Mouse (Mus musculus): ENCODE results near the gene Mapk11.

The Mapk11 gene

GRCm38 (mm10) chr15:89173906-89174214 lies 24.4 kb upstream of the Mapk11 start:
- no peak for DNase-seq (ENCODE audit: low read depth, low spot score)

GRCm38 (mm10) chr15:89173024-89173905 lies 23.8 kb upstream of the Mapk11 start:
- no peak for DNase-seq (ENCODE audit: low read depth, low spot score)

DNA sequence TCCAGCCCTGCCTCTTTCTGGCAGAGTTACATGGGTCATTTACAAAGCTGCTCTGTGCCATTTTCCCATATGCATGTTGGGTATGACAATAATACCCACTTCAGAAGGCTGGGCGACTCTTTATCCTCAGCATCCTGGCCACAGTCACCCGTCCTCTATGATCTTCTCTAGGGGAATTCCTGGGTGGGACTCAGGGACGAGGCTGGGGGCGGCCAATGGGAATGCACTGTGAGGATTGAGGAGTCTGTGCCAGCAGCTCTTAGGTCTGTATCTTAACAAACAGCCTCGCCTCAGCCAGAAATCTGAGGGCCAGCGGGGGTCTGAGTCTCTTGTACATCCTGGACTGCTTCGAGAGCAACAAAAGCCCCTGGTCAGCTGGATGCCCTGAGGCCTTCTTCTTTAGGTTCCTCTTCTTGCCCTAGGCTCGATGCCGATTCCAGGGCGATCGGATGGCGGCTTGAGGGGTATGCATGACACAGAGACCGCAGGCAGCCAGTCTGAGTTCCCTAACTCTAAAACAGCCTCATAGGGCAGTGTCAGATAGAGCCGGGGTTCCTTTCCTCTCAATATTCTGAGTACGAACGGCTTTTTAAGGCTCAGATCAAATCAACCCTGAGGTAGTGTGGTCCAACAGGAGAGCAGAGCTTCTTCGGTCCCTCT lies 23.0 kb upstream of the Mapk11 start:
- DNase-seq (ENCODE audit: low read depth, low spot score) = no peak

DNA sequence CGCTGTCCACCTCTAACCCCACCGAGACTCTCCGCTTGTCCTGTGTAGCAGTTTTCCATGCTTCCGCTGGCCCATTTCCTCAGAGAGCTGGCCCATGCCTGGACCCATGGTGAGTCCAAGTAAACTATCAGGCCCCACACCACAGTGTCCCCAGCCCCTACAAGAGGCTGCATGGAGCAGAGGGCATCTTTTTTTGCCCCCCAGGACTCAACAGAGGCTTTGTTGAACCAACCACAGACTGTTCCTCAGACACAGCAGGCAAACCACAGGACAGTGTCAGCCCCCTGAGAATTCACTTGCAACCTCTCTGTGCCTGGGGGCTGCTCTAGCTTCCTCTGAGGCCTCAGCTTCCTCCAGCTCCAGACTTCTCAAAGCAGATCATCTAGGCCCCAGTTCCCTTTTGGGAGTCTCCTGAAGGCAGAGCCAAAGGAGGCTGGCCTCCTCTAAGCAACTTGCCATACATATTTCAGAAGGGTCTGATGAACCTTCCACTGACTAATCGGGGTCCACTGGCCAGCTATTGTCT lies 22.2 kb upstream of the Mapk11 start:
- no peak for DNase-seq (ENCODE audit: low read depth, low spot score)

- no peak for DNase-seq (ENCODE audit: low read depth, low spot score)
Observed at GRCm38 (mm10) chr15:89170102-89170501, 20.7 kb upstream of the Mapk11 start.

- DNase-seq (ENCODE audit: low read depth, low spot score) = peak; percentile 76
Observed at GRCm38 (mm10) chr15:89169431-89169830, 20.0 kb upstream of the Mapk11 start.

GRCm38 (mm10) chr15:89168922-89169321 lies 19.5 kb upstream of the Mapk11 start:
- DNase-seq (ENCODE audit: low read depth, low spot score) = no peak

DNA sequence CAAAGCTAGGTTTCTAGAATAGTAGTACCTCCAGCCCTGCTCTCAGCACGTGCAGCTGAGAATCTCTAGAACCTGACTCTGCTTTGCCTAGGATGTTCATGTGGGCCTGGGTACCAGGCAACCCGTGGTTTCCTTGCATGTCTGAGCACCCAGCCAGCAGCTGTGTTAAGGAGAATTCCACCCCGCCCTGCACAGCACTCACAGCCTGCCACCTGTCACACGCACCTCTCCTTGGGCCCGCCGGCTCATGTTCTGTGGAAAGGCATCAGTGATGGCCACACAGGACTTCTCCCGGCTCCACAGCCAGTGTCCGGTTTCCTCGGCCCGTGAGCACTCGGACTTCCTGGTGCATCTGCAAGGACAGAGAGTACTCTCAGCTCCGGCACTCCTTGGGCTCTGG lies 16.1 kb upstream of the Mapk11 start:
- DNase-seq (ENCODE audit: low read depth, low spot score) = no peak

DNA sequence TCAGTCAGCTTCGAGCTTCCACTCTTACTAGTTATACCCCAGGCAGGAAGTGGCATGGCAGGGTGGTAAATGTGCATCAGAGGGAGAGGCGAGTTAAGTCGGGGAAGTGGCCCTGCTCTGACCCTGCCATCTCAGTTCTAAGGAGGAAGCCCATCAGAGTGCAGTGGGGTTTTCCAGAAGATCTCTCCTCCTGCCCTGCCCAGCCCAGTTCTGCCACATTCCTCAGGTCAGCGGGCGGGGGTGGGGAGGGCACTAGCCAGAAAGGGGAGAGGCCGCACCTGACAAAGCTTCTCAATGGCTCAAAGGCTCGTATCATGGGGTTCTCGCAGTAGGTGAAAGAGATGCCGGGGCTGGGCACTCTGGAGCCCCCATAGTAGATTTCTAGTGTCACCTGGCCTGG lies 12.0 kb upstream of the Mapk11 start:
- DNase-seq (ENCODE audit: low read depth, low spot score) = no peak

DNA sequence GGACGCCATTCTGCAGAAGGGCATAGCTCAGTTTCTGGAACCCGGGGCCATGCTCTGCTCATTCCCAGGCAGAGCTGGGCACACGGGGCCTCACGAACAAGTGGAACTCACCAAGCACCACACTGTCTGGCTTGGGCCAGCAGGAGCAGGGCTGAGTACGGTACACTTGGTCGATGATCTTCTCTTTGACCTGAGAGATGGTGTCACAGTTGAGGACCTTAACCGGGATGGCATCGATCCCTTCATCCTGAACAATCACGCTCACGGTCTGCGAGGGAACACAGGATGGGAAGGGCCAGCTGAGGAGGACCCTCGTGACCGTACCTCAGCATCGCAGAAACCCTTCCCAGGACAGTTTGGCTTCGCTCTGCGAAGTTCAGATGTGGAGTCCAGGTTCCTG lies 9.1 kb upstream of the Mapk11 start:
- no peak for DNase-seq (ENCODE audit: low read depth, low spot score)

- no peak for DNase-seq (ENCODE audit: low read depth, low spot score)
Observed at GRCm38 (mm10) chr15:89157954-89158353, 8.5 kb upstream of the Mapk11 start.

DNA sequence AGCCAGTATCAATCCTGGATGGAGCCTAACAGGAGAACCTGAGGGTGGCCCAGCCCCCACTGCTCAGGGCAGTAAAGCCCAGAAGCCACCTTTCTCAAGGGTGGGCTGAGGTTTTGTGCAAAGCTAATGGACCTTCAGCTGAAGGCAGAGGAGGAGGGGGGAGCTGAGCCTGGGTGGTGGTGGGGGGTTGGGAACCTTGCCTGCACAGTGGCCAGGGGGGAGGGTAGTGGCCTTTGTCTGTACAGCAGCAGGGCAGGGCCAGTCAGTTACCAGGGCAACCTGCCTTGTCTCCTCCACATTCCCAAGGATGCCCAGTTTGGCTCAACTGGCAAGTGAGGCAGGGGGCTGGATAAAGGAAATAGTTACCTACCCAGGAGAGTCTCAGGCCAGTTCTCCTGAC lies 2.9 kb upstream of the Mapk11 start:
- DNase-seq (ENCODE audit: low read depth, low spot score) = no peak

DNA sequence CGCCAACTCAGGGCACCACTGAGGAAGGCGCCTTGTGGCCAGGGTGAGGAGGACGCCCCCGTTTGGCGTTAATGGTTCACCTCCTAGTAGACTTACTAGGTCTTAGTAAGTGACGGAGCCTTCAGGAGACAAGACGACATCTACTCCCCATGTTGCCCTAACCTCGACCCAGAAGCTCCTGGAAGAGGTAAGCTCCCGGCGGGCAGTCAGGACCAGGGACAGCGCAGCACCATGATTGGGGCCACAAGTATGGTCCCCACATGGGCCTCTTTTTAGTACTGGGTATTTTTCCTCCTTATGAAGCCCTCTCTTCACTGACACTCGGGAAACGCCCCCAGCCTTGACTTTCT lies 588 bp upstream of the Mapk11 start:
- DNase-seq (ENCODE audit: low read depth, low spot score) = no peak

DNA sequence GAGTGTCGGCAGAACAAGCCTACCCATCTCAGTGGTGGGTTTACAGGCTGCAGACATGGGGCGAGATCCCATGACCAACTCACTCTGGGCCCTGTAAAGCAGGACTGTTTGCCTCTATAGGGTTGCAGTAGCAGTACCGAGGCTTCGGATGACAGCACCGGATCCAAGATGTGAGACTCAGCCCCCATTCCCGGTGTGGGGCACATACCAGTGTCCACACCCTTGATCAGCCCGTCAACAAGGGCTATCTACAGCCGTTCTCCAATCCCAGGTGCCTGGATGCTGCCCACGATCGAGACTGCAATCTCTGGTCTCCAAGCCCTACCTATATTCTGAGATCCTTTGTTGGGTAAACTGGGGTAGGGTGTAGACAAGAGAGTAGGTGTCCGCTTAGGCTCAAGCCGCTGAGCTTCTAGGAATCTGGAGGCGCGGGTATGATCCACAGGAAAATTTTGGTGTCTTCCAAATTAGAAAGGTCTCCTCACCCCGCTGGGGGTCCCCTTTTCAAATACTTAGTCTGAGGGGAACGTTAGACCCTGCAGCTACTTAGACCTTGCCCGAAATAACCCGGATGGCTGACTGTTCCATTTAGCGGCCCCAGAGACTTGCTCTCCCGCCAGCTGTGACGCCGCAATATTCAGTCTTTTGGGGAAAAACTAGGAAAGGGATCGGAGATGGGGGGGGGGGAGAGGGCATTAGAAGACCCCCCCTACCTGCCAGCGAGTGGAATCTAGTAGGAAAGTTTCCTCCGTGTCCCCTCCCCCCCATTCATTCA lies 745 bp downstream of the Mapk11 start:
- no peak for DNase-seq (ENCODE audit: low read depth, low spot score)

DNA sequence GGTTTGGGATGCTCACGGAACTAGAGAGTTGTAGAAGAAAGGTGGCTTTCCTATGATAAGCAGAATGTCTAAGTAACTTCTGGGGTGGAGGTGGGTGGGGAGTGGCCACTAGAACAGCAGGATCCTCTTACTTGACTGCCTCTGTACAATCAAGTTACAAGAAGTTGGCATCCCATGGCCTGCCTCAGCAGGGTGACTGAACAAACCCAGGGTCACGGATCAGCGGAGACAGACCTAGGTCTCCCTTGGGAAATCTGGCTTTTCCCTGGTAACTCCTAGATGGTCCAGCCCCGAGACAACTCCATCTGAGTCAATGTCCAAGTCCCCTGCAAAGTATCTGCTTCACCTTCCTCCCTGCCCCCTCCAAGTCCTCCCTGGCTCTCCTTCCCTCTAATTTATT lies 1.5 kb downstream of the Mapk11 start:
- DNase-seq (ENCODE audit: low read depth, low spot score) = no peak

DNA sequence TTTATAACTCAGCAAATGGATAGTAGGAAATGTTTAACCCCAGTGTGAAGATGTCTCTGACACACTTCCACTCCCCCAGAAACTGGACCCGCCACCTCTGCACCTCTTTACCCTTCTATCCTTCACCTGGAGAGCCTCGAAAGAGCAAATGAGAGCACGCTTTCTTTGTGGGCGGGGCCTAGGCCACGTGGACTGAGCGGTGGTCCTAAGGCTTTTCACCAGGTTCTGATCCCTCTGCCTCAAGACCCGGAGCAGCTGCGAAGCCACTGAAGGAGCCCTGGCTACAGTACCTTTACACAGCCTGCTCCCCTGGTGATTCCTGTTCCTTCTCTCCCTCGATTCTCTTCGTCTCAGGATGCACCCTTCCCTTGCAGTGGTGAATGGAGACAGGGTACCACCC lies 2.0 kb downstream of the Mapk11 start:
- DNase-seq (ENCODE audit: low read depth, low spot score) = no peak

DNA sequence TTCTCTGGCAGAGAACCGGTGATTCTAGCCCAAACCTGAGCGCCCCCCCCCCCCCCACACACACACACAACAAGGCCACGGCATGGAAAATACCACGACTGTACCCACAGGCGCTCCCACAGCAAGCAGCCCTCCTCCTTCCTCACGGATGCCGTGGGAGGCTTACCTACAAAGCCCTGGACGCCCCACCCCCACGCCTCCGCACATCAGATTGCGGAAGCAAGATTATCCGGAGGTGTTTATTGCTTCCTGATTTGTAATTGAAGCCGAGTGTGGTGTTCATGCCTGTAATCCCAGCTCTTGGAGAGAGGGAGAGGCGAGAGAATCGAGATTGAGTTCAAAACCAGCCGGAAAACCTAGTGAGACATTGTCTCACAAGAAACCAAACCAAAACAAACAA lies 2.4 kb downstream of the Mapk11 start:
- no peak for DNase-seq (ENCODE audit: low read depth, low spot score)

DNA sequence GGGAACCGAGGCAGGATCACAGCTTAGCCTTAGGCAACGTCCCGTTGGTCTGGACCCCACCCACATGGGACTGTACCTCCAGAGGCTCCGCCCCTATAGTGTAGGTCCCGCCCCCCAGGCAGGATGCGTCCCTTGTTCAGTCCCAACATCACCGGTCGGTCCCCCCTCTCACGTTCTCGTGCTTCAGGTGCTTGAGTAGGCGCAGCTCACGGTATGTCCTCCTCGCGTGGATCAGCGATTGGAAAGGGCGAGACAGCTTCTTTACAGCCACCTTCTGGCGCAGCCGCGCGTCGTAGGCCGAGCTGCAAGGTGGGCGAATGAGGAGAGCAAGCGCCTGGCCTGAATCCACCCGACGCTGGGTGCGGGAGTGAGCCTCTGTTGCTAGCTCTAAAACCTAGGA lies 2.9 kb downstream of the Mapk11 start:
- DNase-seq (ENCODE audit: low read depth, low spot score) = peak; percentile 80

DNA sequence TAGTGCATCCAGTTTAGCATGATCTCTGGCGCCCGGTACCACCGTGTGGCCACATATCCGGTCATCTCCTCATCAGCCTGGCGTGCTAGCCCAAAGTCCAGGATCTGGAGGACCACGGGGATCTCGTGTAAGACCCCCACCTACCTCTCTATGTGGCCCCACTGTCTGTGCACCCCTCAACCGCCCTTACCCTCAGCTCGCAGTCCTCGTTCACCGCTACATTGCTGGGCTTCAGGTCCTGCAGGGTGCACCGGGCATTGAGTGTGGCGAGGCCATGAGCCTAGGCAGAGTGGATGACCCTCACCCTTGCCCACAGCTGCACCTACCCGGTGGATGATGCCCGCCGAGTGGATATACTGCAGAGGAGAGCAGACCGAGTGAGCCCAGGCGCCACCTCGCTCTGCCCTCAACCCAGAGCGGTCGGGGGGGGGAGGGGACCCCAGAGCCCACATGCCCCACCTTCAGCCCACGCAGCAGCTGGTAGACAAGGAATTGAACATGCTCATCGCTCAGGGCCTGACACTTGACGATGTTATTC lies 3.5 kb downstream of the Mapk11 start:
- no peak for DNase-seq (ENCODE audit: low read depth, low spot score)

GRCm38 (mm10) chr15:89144965-89145364 lies 4.5 kb downstream of the Mapk11 start:
- no peak for DNase-seq (ENCODE audit: low read depth, low spot score)

- no peak for DNase-seq (ENCODE audit: low read depth, low spot score)
Observed at GRCm38 (mm10) chr15:89143134-89143533, 6.3 kb downstream of the Mapk11 start.

DNA sequence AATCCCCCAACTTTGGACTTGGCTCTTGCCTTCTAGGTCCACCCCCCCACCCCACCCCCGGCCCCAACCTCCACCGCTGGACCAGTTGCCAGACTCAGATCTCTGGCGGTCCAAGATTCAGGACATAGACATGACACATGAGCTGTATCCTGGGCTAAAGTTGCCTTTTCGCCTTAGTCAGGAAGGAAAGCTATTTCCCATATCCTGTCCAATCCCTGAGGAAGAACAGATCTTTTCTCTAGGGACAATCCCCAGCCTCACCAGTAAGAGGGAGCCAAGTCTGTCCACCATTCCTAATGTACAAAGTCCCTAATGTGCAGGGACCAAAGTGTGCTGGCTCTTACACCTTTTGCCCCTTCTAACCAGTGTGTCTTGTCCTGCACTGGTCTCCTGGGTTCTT lies 7.5 kb downstream of the Mapk11 start:
- no peak for DNase-seq (ENCODE audit: low read depth, low spot score)

All from telencephalon, adult 2 months (tissue).